Mouse (Mus musculus): ENCODE data around the gene Kpna2. TPM values are rescaled to one million over a fixed set of nuclear protein-coding genes. Genes with fewer than 3 reads are reported as not detected.
A peak's percentile ranks its signal among the peaks of the same experiment; 100 is the strongest.

Gene Kpna2
- polyA plus RNA-seq, 1 experiment from 2014 or later: 157 TPM

DNA sequence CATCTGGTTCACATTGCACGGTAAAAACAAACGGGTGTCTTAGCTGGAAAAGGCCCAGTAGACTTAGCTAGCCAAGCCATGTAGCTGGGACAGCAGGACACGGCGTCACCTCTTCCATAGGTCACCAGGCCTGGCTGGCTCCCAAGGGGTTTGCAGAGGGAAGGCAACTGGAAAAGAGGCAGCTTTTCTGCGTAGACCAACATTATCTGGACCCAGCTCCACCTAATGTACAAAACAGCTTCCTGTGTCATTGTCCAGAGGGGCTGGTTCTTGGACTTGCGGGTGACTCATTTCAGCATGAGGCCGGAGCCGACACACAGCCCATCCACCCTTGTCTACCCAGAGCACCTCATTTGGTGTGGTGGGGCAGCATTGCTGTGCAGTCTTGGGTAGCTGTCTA lies 23.1 kb downstream of the Kpna2 start:
- Histone ChIP-seq H3K4me1 (replicated peaks; ENCODE audit: insufficient read depth, low read length) (peaks cover 8% of the 10 kb centered on the region; the same call in 1 of the 2 replicates), H3K9me3 (replicated peaks; ENCODE audit: low read length) (no peaks in the 10 kb centered on the region), H3K27me3 (ENCODE audit: insufficient read depth, low read length) (no peaks in the 10 kb centered on the region), H3K4me2 (ENCODE audit: low read length) (no peak overlapping the region), H3K36me3 (ENCODE audit: insufficient read depth, low read length) (no peaks in the 10 kb centered on the region), H3K27ac (peak overlapping the region; percentile 62), H3K4me3 (replicated peaks; ENCODE audit: low read depth, low read length) (no peak overlapping the region), H3K9ac (ENCODE audit: low read depth, low read length) (no peak overlapping the region)
- ATAC-seq (replicated peaks; ENCODE audit: low FRiP score, low read depth) (no peak), DNase-seq (ENCODE audit: low spot score) (peak; percentile 77)
- WGBS: 57% methylated on average over 8 of the region's 8 CpGs
- no peak for TF ChIP-seq CTCF (IDR thresholded peaks at IDR 0.05; ENCODE audit: low read depth)

DNA sequence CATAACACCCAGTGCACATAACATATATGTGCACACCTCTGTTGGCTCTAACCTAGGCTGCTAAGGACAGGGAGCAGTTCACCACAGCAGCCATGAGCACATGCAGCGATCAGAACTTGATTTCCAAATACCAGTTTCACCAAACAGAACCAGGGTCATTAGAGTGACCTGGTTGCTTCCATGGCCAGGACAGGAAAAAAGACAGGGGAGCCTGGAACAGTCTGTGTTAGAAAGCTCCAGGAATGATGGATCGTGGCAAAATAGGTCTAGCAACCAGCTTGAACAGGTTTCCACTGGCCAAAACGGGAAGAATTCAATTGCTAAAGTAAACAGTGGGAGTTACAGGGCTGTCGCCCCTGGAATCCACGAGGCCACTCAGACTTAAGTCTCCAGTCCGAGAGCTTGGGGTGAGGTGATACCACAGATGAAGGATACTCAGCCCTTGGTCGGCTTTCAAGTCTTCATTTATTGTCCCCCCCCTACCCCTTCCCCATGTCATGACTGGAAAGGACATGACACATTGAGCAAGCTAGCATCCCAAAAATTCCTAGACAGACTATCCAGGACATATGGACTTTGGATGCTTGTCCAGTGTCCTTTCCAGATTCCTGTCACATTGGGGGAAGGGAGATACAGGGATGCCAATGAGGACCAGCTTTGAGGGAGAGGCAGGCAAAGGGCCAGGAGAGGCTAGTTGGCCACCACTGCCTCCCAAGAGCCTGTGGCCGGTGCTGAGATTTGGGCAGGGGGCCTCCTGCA lies 23.7 kb downstream of the Kpna2 start:
- no peak for TF ChIP-seq CTCF (IDR thresholded peaks at IDR 0.05; ENCODE audit: low read depth)
- no peaks in the 10 kb centered on the region for H3K36me3 ChIP-seq (ENCODE audit: insufficient read depth, low read length)
- H3K4me1 ChIP-seq (replicated peaks; ENCODE audit: insufficient read depth, low read length): peaks cover 8% of the 10 kb centered on the region; the same call in 1 of the 2 replicates
- DNase-seq (ENCODE audit: low spot score) (peak; percentile 38), ATAC-seq (replicated peaks; ENCODE audit: low FRiP score, low read depth) (no peak; the same call in 1 of the 2 replicates)
- peak overlapping the region; percentile 62 for H3K27ac ChIP-seq
- no peak overlapping the region for H3K4me2 ChIP-seq (ENCODE audit: low read length)
- peak overlapping the region; percentile 18; the same call in 1 of the 2 replicates for H3K9ac ChIP-seq (ENCODE audit: low read depth, low read length)
- no peaks in the 10 kb centered on the region for H3K27me3 ChIP-seq (ENCODE audit: insufficient read depth, low read length)
- no peaks in the 10 kb centered on the region for H3K9me3 ChIP-seq (replicated peaks; ENCODE audit: low read length)
- WGBS: 46% methylated on average over 8 of the region's 8 CpGs
- no peak overlapping the region for H3K4me3 ChIP-seq (replicated peaks; ENCODE audit: low read depth, low read length)

DNA sequence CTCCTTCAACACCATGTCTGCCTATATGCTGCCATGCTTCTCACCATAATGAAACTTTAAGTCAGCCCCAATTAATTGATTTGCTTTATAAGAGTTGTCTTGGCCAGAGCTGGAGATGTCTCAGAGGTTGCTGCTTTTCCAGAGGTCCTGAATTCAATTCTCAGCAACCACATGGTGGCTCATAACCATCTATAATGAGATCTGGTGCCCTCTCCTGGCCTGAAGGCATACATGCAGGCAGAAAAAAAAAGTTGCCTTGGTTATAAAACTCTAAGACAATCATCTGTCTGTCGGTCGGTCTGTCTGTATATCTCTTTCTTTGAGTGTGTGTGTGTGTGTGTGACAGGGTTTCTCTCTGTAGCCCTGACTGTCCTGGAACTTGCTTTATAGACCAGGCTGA lies 24.9 kb downstream of the Kpna2 start:
- no peaks in the 10 kb centered on the region for H3K9me3 ChIP-seq (replicated peaks; ENCODE audit: low read length)
- H3K4me3 ChIP-seq (replicated peaks; ENCODE audit: low read depth, low read length): no peak overlapping the region
- 91% methylated on average over 2 of the region's 2 CpGs for WGBS
- ATAC-seq (replicated peaks; ENCODE audit: low FRiP score, low read depth) (no peak), DNase-seq (ENCODE audit: low spot score) (no peak)
- no peak overlapping the region for H3K4me2 ChIP-seq (ENCODE audit: low read length)
- H3K27me3 ChIP-seq (ENCODE audit: insufficient read depth, low read length): no peaks in the 10 kb centered on the region
- peak; percentile 64 for TF ChIP-seq CTCF (IDR thresholded peaks at IDR 0.05; ENCODE audit: low read depth)
- no peak overlapping the region for H3K27ac ChIP-seq
- H3K4me1 ChIP-seq (replicated peaks; ENCODE audit: insufficient read depth, low read length): peaks cover 8% of the 10 kb centered on the region; the same call in 1 of the 2 replicates
- H3K9ac ChIP-seq (ENCODE audit: low read depth, low read length): no peak overlapping the region
- no peaks in the 10 kb centered on the region for H3K36me3 ChIP-seq (ENCODE audit: insufficient read depth, low read length)

DNA sequence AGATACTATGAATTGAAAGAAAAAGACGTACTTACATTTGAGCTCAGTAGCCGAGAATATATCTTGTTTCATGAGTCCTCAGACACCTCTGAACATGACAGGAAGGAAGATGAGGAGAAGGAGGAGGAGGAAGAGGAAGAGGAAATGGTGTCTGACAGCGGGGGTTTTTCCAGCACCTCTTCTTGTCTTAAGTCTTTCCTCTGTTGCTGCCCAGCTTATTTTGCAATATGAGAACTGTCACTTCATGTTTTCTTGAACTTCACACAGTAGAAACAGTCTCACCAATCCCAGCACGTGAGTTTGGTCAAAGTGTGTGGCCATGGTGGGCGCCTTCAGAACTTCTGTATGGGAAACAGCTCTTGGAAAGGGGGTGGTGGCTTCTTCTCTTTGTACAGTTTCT lies 26.3 kb downstream of the Kpna2 start:
- WGBS: 85% methylated on average over 5 of the region's 5 CpGs
- no peak overlapping the region for H3K4me3 ChIP-seq (replicated peaks; ENCODE audit: low read depth, low read length)
- DNase-seq (ENCODE audit: low spot score) (no peak), ATAC-seq (replicated peaks; ENCODE audit: low FRiP score, low read depth) (no peak)
- H3K36me3 ChIP-seq (ENCODE audit: insufficient read depth, low read length): no peaks in the 10 kb centered on the region
- no peak overlapping the region for H3K9ac ChIP-seq (ENCODE audit: low read depth, low read length)
- H3K27me3 ChIP-seq (ENCODE audit: insufficient read depth, low read length): no peaks in the 10 kb centered on the region
- H3K27ac ChIP-seq: no peak overlapping the region
- no peak for TF ChIP-seq CTCF (IDR thresholded peaks at IDR 0.05; ENCODE audit: low read depth)
- H3K4me1 ChIP-seq (replicated peaks; ENCODE audit: insufficient read depth, low read length): peaks cover 8% of the 10 kb centered on the region; the same call in 1 of the 2 replicates
- H3K4me2 ChIP-seq (ENCODE audit: low read length): no peak overlapping the region
- no peaks in the 10 kb centered on the region for H3K9me3 ChIP-seq (replicated peaks; ENCODE audit: low read length)

DNA sequence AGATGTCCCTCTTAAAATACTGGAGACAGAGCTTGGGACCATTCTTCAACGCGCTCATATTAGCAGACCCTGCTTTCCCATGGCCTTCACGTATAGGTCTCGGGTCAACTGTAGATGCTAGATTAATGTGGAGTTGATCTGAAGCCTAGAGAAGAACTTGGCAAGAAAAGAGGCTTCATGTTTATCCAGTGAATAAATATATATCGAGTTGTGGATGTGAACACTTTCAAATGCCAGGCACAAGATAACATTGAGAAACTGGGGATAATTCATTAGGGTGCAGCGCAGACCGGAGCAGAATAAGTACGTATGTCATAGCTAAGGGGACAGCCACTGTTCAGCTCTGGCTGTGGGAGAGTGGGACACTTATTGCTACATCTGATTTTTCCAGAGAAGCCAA lies 29.5 kb downstream of the Kpna2 start:
- H3K27me3 ChIP-seq (ENCODE audit: insufficient read depth, low read length): no peaks in the 10 kb centered on the region
- ATAC-seq (replicated peaks; ENCODE audit: low FRiP score, low read depth): no peak
- no peak for TF ChIP-seq CTCF (IDR thresholded peaks at IDR 0.05; ENCODE audit: low read depth)
- no peak overlapping the region for H3K4me3 ChIP-seq (replicated peaks; ENCODE audit: low read depth, low read length)
- 79% methylated on average over 8 of the region's 8 CpGs for WGBS
- no peak overlapping the region for H3K9ac ChIP-seq (ENCODE audit: low read depth, low read length)
- no peaks in the 10 kb centered on the region for H3K9me3 ChIP-seq (replicated peaks; ENCODE audit: low read length)
- H3K4me2 ChIP-seq (ENCODE audit: low read length): no peak overlapping the region
- peak; percentile 65 for DNase-seq (ENCODE audit: low spot score)
- no peaks in the 10 kb centered on the region for H3K36me3 ChIP-seq (ENCODE audit: insufficient read depth, low read length)
- no peaks in the 10 kb centered on the region for H3K4me1 ChIP-seq (replicated peaks; ENCODE audit: insufficient read depth, low read length)
- no peak overlapping the region for H3K27ac ChIP-seq

DNA sequence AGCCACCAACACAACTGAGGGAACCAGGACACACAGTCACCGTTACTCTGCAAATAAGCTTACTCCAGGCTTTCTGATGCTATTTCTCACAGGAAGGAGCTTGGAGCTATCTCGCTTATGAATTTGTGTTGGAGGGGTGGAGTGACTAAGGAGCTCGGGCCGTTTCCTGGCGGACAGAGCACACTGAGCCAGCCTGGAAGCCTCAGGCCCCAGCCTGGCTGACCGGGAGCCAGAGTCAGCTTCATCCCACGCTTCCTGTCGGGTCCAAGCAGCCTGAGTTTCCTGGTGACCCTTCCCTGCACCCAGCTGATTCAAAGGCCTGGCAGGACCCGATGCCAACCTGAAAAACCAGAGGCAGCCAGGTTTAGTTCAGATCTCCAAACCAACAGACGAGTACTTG lies 31.7 kb downstream of the Kpna2 start:
- H3K4me2 ChIP-seq (ENCODE audit: low read length): no peak overlapping the region
- no peaks in the 10 kb centered on the region for H3K27me3 ChIP-seq (ENCODE audit: insufficient read depth, low read length)
- H3K4me1 ChIP-seq (replicated peaks; ENCODE audit: insufficient read depth, low read length): no peaks in the 10 kb centered on the region
- ATAC-seq (replicated peaks; ENCODE audit: low FRiP score, low read depth) (no peak; the same call in 1 of the 2 replicates), DNase-seq (ENCODE audit: low spot score) (peak; percentile 74)
- 40% methylated on average over 10 of the region's 10 CpGs for WGBS
- H3K4me3 ChIP-seq (replicated peaks; ENCODE audit: low read depth, low read length): no peak overlapping the region
- H3K9ac ChIP-seq (ENCODE audit: low read depth, low read length): no peak overlapping the region
- no peaks in the 10 kb centered on the region for H3K36me3 ChIP-seq (ENCODE audit: insufficient read depth, low read length)
- peak overlapping the region; percentile 67 for H3K27ac ChIP-seq
- TF ChIP-seq CTCF (IDR thresholded peaks at IDR 0.05; ENCODE audit: low read depth): no peak
- no peaks in the 10 kb centered on the region for H3K9me3 ChIP-seq (replicated peaks; ENCODE audit: low read length)
